Mouse (Mus musculus): ENCODE measurements around the gene Spem2.

GRCm38 (mm10) chr11:69793429-69793828 lies 24.8 kb downstream of the Spem2 start:
- no peak for TF ChIP-seq EP300 (IDR thresholded peaks at IDR 0.05; ENCODE audit: low read depth)
- TF ChIP-seq CTCF (IDR thresholded peaks at IDR 0.05; ENCODE audit: low read depth): no peak
